Mouse (Mus musculus) hindbrain, postnatal 0 days (tissue): Measurements from ENCODE around the gene Btg3. TPM values are rescaled to one million over a fixed set of nuclear protein-coding genes. Genes with fewer than 3 reads are reported as not detected.

Experiments used
- ATAC-seq: fragments of 200-750 bp; cut with Nextera tagmentation; 2 replicates; pipeline ENCODE4 v1.8.0; 2017; ENCODE audit warnings: mild to moderate bottlenecking, moderate TSS enrichment, moderate library complexity
- DNase-seq: peaks from one replicate; pipeline ENCODE4 v3.0.0-alpha.2; 2015; ENCODE audit warnings: low spot score
- H3K27ac ChIP-seq: fragments of 300-500 bp; sonication (generic); 2 replicates; pipeline ENCODE4 v1.5.1; 2014; ENCODE audit warnings: mild to moderate bottlenecking
- H3K27me3 ChIP-seq: fragments of 300-500 bp; sonication (generic); 2 replicates; pipeline ENCODE4 v1.6.1; 2014; ENCODE audit warnings: low read length, mixed read lengths; ENCODE audit not compliant: insufficient read depth
- H3K36me3 ChIP-seq: fragments of 300-500 bp; sonication (generic); 2 replicates; pipeline ENCODE4 v1.6.1; 2014; ENCODE audit warnings: low read length, mixed read lengths; ENCODE audit not compliant: insufficient read depth
- H3K4me1 ChIP-seq: fragments of 300-500 bp; sonication (generic); 2 replicates; pipeline ENCODE4 v1.6.1; 2014; ENCODE audit warnings: antibody characterized with exemption, low read length, mixed read lengths; ENCODE audit not compliant: insufficient read depth
- H3K4me2 ChIP-seq: fragments of 300-500 bp; sonication (generic); 2 replicates; pipeline ENCODE4 v1.6.1; 2014; ENCODE audit warnings: low read depth, mild to moderate bottlenecking, low read length, moderate library complexity, mixed read lengths
- H3K4me3 ChIP-seq: fragments of 300-500 bp; sonication (generic); 2 replicates; pipeline ENCODE4 v1.5.1; 2014; ENCODE audit warnings: low read length
- H3K9ac ChIP-seq: fragments of 300-500 bp; sonication (generic); replicated peaks from 2 replicates; pipeline ENCODE4 v1.6.1; 2014; ENCODE audit warnings: mild to moderate bottlenecking, low read length, moderate library complexity, mixed read lengths
- H3K9me3 ChIP-seq: fragments of 300-500 bp; sonication (generic); 2 replicates; pipeline ENCODE4 v1.6.1; 2016; ENCODE audit warnings: low read length, mixed read lengths
- CTCF ChIP-seq: IDR thresholded peaks from 2 replicates; pipeline ENCODE4 v1.5.1; 2016; ENCODE audit warnings: antibody characterized with exemption, control low read depth, low read depth
- WGBS: fragments of 180-500 bp; shearing (Covaris S2); extraction: QIAGEN DNeasy Blood & Tissue Kit; methylation state at CpG from one replicate; pipeline ENCODE4 v1.1.7; 2014; 5-methylcytosine and 5-hydroxymethylcytosine counted together
- polyA plus RNA-seq: library from polyadenylated mRNA; unstranded; fragments of >200 nt; fragmentation: Nextera tagmentation; extraction: Ambion mirVana; gene quantifications from 2 replicates; pipeline ENCODE4 v1.2.1, GENCODE M21; 2015
- total RNA-seq: library from RNA; depleted of rRNA; stranded (reverse); fragments of >200 nt; gene quantifications from 2 replicates; pipeline ENCODE4 v1.2.3, GENCODE M21; 2014; rRNA removed

Btg3 gene
- total and polyA plus RNA-seq, 2 experiments from 2014 or later, result 7.9 to 26.7 TPM

GRCm38 (mm10) chr16:78294051-78294450, 82.9 kb downstream of the Btg3 start:
- no peak overlapping the region for H3K27ac ChIP-seq
- DNase-seq, result no peak
- H3K4me3 ChIP-seq, result no peak overlapping the region
- no peaks in the 10 kb centered on the region for H3K27me3 ChIP-seq
- no peaks in the 10 kb centered on the region for H3K4me1 ChIP-seq
- H3K36me3 ChIP-seq, result no peaks in the 10 kb centered on the region
- no peak for ATAC-seq
- no peak overlapping the region for H3K9ac ChIP-seq
- WGBS, result 97% methylated on average over 1 of the region's 1 CpGs
- H3K4me2 ChIP-seq, result no peak overlapping the region
- no peaks in the 10 kb centered on the region for H3K9me3 ChIP-seq
- TF ChIP-seq CTCF, result no peak

- H3K36me3 ChIP-seq, result no peaks in the 10 kb centered on the region
- H3K4me2 ChIP-seq, result no peak overlapping the region
- no peak for TF ChIP-seq CTCF
- H3K9me3 ChIP-seq, result no peaks in the 10 kb centered on the region
- WGBS, result 70% methylated on average over 5 of the region's 5 CpGs
- no peaks in the 10 kb centered on the region for H3K4me1 ChIP-seq
- H3K4me3 ChIP-seq, result no peak overlapping the region
- H3K27me3 ChIP-seq, result no peaks in the 10 kb centered on the region
- no peak overlapping the region for H3K9ac ChIP-seq
- H3K27ac ChIP-seq, result no peak overlapping the region
- ATAC-seq (no peak), DNase-seq (no peak)
Observed at GRCm38 (mm10) chr16:78283231-78283630, 93.8 kb downstream of the Btg3 start.

Other genes starting within 250 kb of the Btg3 start
- gene Cxadr, start 75.7 kb downstream of the Btg3 start, total RNA-seq, result 265 and 272 TPM in 2 replicates
- gene Cxadr, start 75.7 kb downstream of the Btg3 start, polyA plus RNA-seq, result 116 and 133 TPM in 2 replicates
- gene D16Ertd472e, start 199.5 kb upstream of the Btg3 start, total RNA-seq, result 5.1 and 6.3 TPM in 2 replicates
- 6.1 and 6.8 TPM in 2 replicates for gene D16Ertd472e, start 199.5 kb upstream of the Btg3 start, polyA plus RNA-seq